Mouse (Mus musculus): ENCODE results near the gene Maneal. TPM values are rescaled to one million over a fixed set of nuclear protein-coding genes. Genes with fewer than 3 reads are reported as not detected.

Gene Maneal
- 10 to 100 TPM; 48.4 to 58.0 TPM for total RNA-seq (2021)

DNA sequence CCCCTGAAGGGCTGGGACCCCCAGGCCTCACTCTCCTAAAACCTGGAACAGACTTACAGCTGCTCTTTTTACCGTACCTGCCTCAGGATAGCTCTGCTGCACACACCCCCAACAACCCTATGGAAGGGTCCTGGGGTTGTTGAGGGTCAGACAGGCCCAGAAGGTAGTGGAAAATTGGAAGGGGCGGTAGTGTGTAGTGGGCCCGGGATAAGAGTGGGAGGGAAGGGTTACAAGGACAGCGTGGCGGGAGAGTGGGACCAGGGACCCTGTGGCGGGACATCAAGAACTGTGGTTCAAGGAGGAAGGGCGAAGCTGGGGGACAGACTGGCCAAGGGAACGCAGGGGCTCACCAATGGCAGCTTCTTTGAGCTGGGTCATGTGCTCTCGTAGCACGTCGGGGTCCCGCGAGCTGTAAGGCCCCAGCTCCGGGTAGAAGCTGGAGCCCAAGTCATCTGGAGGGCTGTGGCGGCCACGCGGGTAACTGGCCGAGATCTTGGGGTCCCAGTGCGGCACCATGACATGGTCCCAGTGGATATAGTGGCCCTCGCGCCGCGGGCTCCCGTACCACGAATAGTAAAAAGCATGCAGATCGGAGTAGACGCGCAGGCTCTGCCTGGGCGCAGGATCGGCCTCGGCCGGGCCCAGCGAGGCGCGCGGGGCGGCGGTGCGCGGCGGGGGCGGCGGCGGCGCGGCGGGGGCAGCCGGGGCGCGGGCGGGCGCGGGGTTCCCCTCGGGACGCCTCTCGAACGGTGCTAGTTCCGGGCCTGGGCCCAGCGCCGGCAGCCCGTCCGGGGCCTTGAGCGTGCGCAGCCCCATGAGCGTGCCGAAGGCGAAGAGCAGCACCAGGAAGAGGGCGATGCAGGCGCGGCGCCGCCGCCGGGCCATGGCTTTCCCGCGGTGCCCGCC, at the start of gene Maneal:
Maneal (minus strand) TSS at position 889 of the 906 bp plus-strand sequence.
- intact Hi-C loops (cut with DNase I) = loop anchor here (1.0 kb wide), 1 partner anchor 31 kb away; no protein-coding TSS in a partner anchor
- DNase-seq (ENCODE audit: low spot score in 2 of 2) = no peak

DNA sequence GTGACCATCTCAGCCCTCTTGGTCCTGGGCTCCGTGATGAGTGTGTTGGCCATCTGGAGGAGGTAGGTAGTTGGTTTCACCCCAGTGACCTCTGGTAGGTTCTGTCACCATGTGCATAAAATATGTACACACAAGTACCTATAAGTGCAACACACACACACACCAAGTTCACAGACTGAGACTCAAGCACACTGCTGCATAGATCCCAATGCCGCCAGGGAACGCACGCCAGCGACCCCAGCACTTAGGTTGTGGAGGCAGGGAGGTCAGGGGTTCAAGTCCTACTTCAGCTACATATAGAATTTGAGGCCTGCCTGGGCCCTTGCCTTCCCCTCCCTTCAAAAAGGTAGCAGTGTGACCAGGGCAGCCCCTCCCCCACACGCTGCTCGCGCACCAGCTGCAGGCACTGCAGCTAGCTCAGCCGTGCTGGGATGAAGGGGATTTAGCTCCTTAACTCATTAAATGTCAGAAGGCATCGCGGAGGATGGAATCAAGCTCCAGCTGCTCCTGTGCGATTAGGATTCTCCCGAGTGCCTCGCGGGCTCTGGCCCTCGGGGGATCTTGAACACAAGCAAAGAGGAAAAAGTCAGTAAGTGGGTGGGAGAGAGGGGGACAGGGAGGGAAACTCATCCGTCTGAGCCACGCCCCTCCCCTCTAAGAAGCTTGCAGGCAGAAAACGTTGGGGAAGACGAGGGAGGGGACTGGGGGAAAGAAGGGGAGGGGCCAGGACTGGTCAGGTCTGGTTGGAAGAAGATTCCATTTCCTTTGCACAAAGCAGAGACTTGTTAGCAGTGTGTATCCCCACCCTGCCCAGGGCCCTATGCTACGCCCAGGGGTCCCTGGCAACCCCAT, 44.2 kb upstream of the Maneal start:
- no peak for DNase-seq (ENCODE audit: low spot score in 2 of 2)
- intact Hi-C loops (cut with DNase I) = no loop called here

DNA sequence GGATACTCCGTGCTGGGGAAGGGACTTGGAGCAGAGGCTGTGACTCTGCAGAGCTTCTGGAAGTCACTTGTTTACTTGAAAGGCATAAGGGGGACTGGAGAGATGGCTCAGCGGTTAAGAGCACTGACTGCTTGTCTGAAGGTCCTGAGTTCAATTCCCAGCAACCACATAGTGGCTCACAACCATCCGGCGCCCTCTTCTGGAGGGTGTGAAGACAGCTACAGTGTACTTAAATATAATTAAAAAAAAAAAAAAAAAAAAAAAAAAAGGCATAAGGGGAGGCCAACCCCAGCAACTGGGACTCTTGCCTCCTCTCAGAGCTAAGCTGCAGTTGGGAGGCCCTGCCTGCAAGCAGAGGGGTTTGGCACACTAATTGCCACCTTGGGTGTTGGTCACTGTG, 43.4 kb upstream of the Maneal start:
- intact Hi-C loops (cut with DNase I) = no loop called here

DNA sequence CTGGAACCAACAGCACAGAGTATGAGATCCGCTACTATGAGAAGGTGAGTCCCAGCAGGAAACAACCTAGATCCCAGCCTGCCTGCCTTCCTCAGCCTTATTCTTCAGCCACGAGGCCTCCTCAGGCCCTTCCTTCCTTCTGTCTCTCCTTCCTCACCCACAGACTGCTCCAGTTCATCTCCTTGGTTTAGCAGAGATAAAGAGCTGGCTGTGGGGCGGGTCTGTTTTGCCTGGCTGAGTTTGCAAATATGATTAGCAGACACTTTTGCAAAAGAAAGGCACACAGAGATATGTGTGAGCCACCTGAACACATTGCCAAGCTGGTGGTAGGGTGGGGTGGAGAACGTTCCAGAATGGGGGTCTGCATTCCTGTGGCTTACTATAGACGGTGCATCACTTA, 37.9 kb upstream of the Maneal start:
- intact Hi-C loops (cut with DNase I) = no loop called here
- no peak for DNase-seq (ENCODE audit: low spot score in 2 of 2)

More for the DNA sequence above, 43.4 kb upstream of the Maneal start:
- DNase-seq (ENCODE audit: low spot score in 2 of 2) = no peak

DNA sequence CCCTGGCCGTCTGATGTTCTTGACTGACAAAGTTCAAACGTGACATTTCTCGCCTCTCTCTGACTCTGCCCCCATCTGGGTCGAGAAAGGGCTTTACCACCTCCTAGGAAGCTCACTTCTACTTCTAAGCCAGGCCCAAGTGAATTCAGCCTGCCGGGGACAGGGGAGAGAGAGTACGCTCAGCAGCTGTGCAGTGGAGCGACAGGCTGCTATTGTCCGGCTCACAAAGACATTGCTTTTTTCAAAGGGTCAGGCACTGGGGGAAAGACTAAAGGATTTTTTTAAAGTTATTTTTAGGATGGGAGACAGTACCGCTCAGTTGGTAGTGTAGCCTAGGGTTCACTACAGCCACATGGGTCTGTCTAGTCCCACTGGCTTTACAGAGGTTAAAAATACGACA, 36.5 kb upstream of the Maneal start:
- intact Hi-C loops (cut with DNase I) = no loop called here

DNA sequence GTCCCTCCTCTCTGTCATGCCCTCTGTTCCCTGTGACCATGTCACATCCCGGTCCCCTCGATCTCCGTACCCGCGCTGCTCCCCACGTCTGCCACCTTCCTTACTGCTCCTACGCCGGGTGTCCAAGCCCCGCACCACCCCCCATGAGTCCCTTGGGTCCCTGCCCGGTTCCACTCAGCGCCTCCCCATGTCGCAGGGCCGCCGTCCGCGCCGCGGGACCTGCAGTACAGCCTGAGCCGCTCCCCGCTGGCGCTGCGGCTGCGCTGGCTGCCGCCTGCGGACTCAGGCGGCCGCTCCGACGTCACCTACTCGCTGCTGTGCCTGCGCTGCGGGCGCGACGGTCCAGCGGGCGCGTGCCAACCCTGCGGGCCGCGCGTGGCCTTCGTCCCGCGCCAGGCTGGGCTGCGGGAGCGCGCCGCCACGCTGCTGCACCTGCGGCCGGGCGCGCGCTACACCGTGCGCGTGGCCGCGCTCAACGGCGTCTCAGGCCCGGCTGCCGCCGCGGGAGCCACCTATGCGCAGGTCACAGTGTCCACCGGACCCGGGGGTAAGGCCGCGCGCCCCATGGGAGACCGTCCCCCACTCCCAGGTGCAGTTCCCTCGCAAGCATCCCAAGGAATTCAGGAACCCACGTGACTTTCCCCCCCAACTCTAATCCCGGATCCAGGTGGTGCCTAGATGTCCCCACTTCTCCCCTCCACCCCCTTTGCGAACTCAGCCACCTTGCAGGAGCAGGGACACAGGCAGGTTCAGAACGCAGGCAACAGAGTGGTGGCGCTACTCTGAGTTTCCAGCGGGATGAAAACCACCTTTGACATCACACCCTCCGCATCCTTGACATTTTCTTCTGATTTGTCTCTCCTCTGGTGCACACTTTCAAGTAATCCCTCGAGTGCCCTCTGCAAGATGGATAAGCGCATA, 32.8 kb upstream of the Maneal start:
- DNase-seq (ENCODE audit: low spot score in 2 of 2) = peak; percentile 73 to 86
- intact Hi-C loops (cut with DNase I) = loop anchor here (5.0 kb wide), 1 partner anchor 42 kb away; the partner anchor contains the start of genes 1110065P20Rik and Yrdc

More for the DNA sequence above, 36.5 kb upstream of the Maneal start:
- DNase-seq (ENCODE audit: low spot score in 2 of 2) = no peak

DNA sequence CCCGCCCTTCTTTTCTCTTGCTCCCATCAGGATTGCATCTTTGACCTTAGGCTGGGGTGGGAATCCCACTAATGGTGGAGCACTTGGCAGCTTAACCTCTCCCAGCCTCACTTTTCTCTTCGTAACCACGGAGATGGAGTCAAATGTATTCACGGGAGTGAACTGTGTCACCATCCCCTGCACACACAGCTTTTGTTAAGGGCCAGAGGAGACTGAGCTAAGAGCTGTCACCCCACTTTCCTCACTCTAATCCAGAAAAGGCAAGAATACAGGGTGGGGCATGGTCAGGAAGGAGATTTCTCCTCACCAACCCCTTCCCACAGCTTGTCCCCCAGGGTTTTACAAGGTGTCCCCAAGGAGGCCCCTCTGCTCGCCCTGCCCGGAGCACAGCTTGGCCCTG, 31.8 kb upstream of the Maneal start:
- intact Hi-C loops (cut with DNase I) = loop anchor here (5.0 kb wide), 1 partner anchor 41 kb away; the partner anchor contains the start of genes 1110065P20Rik and Yrdc
- DNase-seq (ENCODE audit: low spot score in 2 of 2) = no peak

DNA sequence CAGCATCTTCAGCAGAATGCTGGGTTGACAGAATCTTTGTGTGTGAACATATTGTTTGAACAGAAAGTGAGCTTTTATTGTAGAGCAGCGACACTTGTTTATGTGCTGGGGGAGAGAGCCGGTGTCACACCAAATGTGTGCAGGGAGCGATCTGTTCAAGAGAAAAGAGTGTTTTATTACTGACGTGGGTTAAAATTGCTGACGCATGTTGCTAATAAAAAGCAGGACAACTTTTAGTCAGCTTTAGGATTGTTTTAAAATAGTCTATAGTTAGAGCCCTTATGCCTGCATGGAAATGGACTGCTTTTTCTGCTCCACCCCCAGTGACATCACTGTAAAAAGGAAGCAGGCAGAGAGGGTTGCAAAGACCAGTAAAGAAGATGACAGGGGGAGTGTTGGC, 28.9 kb upstream of the Maneal start:
- DNase-seq (ENCODE audit: low spot score in 2 of 2) = no peak
- intact Hi-C loops (cut with DNase I) = loop anchor here (5.0 kb wide), 1 partner anchor 39 kb away; the partner anchor contains the start of genes 1110065P20Rik and Yrdc

DNA sequence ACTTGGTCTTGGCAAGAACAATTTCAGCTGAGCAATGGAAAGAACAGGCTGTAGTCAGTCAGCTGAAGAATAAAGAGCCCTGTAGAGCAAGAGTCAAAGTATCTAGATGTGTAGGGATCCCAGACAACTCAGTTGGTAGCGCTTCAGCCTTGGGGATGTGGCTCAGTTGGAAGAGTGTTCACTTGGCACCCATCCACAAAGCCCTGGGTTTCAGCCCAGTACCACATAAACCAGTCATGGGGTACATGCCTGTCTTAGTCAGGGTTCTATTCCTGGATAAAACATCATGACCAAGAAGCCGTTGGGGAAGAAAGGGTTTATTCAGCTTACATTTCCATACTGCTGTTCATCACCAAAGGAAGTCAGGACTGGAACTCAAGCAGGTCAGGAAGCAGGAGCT, 28.0 kb upstream of the Maneal start:
- no peak for DNase-seq (ENCODE audit: low spot score in 2 of 2)
- intact Hi-C loops (cut with DNase I) = loop anchor here (5.0 kb wide), 1 partner anchor 38 kb away; the partner anchor contains the start of genes 1110065P20Rik and Yrdc

DNA sequence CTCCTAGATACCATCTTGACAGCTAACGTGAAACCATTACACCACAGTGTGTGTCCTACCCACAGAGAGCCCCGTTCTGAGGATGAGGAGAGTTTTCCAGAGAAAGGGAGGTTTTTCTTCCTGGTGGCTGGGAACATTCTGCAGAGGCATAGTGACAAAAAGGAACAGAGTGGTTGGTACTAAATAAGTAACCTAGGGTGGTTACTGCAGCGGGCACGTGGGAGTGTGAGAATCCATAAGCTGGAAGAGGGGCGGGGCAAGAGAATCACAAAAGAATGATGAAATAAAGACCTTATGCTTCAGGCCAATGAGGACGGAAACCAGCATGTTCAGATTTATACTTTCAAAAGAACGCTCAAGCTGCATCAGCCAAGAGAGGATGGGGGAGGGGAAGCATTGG, 26.7 kb upstream of the Maneal start:
- intact Hi-C loops (cut with DNase I) = no loop called here
- peak in 1 of 2 experiments; percentile 47 for DNase-seq (ENCODE audit: low spot score in 2 of 2)

DNA sequence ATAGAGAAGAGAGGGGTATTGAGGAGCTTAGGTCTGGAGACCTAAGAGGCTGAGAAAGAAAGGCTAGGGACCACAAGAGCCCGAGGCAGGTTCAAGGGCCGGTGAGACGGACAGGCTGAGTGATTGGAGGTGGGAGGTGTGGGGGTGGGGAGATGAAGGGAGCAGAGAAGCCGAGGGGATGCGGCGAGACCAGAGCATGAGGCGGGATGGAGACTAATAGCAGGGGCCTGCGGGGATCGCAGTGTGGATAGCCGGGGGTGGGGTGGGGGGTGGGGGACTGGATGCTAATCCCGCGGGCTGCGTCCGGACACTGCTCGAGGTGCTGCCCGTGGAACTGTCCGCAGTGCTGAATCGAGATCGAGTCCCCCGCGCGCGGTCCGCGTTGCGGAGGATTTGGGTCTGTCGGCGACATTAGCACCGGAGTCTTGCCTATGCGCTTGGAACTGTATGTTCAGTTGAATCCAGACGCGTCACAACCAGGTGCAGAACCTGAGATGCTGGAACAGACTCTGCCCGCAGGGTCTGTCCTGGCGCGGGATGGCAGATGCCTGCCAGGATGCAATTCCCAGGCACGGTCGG, 20.3 kb upstream of the Maneal start:
- DNase-seq (ENCODE audit: low spot score in 2 of 2) = peak in 1 of 2 experiments; percentile 60
- intact Hi-C loops (cut with DNase I) = no loop called here

DNA sequence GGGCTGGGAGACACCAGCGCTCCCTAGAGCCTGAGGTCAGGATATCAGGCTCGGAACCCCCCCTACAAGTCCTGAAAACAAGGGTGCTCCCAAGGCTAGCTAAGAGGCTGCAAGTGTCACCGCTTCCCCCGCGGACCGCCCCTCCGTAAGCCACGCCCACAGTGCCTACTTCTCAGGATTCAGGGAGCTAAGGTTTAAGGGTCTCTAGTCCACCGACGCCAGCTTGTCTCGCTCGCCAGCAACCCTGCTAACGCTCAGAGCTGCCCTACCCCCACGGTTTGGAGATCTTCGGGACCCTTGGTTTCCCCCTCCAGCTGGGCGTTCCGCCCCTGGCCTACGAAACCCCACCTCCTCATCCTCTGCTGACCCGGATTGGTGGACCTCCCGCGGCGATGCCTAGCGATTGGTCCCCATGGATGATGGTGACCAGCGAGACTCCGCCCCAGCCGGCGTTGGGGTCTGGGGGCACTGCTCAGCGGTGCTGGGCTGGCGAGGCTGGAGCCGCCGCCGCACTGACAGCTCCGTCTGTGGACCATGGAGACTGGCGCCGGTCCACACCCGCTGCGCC, 19.5 kb upstream of the Maneal start:
- intact Hi-C loops (cut with DNase I) = no loop called here
- DNase-seq (ENCODE audit: low spot score in 2 of 2) = peak; percentile 88

DNA sequence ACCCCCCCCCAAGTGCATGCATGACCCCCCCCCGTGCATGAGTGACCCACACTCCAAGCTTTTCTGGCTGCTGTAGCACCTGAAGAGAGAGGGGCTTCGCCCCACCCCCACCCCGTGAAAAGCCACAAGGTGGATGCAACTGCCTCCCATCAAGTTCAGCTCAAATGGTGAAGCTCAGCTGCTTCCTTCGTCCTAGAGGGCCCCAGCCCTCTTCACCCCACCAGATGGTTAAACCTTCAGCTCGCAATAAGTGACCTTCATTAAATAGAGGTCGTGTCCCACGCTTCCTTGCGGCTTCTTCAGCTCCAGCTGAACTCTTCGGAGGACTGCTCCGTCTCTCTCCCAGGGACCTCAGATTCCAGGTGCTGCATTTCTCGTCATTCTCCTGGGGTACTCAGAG, 18.6 kb upstream of the Maneal start, which contains the start of gene Epha10:
Epha10 (plus strand) TSS at position 301 of the 400 bp plus-strand sequence.
- DNase-seq (ENCODE audit: low spot score in 2 of 2) = no peak
- intact Hi-C loops (cut with DNase I) = no loop called here

DNA sequence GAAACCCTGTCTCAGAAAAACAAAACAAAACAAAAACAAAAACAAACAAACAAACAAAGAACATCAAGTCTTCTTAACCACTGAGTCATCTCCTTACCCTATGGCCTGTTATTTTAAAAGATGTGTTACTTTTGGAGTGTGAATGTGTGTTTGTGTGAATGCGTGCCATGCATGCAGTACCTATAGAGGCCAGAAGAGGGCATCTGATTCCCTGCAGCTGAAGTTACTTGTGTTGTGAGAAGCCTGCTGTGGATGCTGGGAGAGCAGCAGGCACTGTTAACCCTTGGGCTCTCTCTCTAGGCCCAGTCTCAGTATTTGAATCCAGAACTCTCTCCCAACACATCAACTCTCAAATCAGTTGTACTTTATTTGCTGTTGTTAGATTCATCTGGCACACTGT, 10.7 kb upstream of the Maneal start:
- intact Hi-C loops (cut with DNase I) = no loop called here
- no peak for DNase-seq (ENCODE audit: low spot score in 2 of 2)

DNA sequence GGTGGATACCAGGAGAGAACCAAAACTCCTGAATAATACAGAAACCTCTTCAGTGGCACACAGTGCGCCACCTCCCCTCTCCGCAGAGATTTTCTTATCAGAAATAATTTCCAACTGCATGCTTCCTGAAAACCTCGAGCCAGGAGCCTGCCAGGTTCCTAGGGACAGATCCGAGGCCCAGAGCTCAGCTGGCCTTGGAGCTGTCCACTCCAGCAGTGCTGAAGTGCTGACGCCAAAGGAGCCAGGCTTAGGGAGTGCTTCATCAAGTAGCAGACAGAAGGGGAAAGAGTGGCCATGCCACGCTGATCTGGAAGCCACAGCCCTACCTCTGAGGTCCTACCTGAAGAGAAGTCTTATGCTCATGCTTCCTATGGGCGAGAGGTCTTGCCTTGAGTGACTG, 1.5 kb downstream of the Maneal start:
- DNase-seq (ENCODE audit: low spot score in 2 of 2) = no peak
- intact Hi-C loops (cut with DNase I) = no loop called here

DNA sequence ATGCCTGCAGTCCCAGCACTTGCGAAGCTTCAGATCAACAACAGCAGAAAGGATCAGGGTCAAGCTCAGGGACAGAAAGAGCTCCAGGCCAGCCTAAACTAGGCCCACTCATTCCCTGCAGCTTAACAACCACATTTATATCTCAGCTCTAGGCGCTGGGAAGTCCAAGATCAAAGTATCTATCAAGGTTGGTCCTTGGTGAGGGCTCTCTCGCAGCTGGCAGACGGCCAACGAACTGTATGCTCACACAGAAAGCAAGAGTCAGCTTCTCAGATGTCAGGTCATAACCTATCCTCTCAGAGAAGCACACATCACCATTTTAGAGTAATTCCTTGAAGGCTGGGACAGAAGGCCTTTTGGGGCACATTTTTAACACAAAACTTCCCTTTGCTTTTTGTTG, 3.6 kb downstream of the Maneal start:
- DNase-seq (ENCODE audit: low spot score in 2 of 2) = no peak
- intact Hi-C loops (cut with DNase I) = no loop called here

DNA sequence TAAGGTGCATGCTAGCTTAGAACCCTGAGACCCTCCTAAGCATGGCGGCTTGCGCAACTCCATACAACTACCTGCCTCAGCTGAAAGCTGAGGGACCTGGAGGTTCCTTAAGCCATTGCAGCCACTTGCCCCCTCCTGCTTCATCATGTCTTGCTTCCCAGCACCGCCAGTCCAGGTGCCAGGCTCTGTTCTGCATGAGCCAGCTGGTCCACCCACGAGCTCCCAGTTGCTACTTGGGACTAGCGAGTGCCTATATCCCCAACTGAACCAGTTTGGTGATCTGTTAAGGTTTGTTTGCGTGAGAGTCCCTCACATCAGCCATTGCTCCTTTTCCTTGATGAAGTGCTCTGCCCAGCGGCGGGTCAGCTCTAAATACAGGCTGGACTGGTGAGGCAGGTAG, 5.7 kb downstream of the Maneal start:
- intact Hi-C loops (cut with DNase I) = no loop called here

DNA sequence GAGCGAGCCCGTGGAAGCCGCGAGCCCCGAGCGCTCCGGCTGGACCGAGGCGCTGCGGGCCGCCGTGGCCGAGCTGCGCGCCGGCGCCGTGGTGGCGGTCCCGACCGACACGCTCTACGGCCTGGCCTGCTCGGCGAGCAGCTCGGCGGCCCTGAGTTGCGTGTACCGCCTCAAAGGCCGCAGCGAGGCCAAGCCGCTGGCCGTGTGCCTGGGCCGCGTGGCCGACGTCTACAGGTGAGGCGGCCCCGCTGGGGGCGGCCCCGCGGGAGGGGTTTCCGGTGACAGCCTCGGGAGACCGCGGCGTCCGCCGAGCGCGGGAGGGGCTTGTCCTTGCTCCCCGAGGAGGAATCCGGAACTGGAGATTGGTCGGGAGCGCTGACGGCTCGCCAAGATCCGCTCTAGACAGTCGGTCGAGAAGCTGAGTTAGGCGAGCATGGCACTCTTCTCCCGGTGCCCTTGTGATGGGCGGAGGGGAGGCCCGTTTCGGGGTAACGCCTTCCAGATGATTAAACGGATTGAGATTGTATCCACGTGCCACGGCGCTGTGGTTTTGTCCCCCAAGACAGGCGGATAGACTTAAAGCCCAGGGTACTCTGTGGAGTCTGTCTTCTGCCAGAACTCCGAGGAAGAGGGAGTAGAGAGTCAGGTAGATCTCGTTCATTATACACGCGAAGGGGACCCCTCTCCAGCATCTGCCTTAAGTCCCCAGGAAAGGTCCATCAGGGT, 10.9 kb downstream of the Maneal start, which contains the start of gene 1110065P20Rik:
1110065P20Rik (minus strand) TSS at position 264 of the 726 bp plus-strand sequence.
- DNase-seq (ENCODE audit: low spot score in 2 of 2) = peak; percentile 79 to 85
- intact Hi-C loops (cut with DNase I) = loop anchor here (1.0 to 5.0 kb wide), 2 partner anchors 41 to 49 kb away; partner anchors contain the start of gene Mtf1

More for the DNA sequence above, 5.7 kb downstream of the Maneal start:
- DNase-seq (ENCODE audit: low spot score in 2 of 2) = peak; percentile 50 to 51

All from left cerebral cortex, postnatal 36 days (tissue).